Mouse (Mus musculus) WW6 (cell line): Measurements from ENCODE around the gene Hspa14.
A peak's percentile ranks its signal among the peaks of the same experiment; 100 is the strongest.

Experiments
- DNase-seq: peaks from one replicate; pipeline ENCODE4 v3.0.0-alpha.2; 2013; ENCODE audit warnings: low read depth, low spot score

Hspa14 gene

GRCm38 (mm10) chr2:3512552-3513454 is at the start of gene Hspa14, which contains the start of the genes Gm45902 and Cdnf:
Hspa14 (minus strand) TSS chr2:3512814.
Gm45902 (minus strand) TSS chr2:3512790.
Cdnf (plus strand) TSS chr2:3513030.
- peak; percentile 92 for DNase-seq

GRCm38 (mm10) chr2:3546588-3546987 is 34.0 kb upstream of the Hspa14 start:
- DNase-seq = peak; percentile 20

GRCm38 (mm10) chr2:3546055-3546454 is 33.4 kb upstream of the Hspa14 start:
- no peak for DNase-seq

- no peak for DNase-seq
Observed at GRCm38 (mm10) chr2:3541307-3542079, 28.9 kb upstream of the Hspa14 start.

- DNase-seq = no peak
Observed at GRCm38 (mm10) chr2:3526288-3526687, 13.7 kb upstream of the Hspa14 start.

GRCm38 (mm10) chr2:3522558-3522957 is 9.9 kb upstream of the Hspa14 start:
- no peak for DNase-seq

- DNase-seq = no peak
Observed at GRCm38 (mm10) chr2:3512076-3512475, 538 bp downstream of the Hspa14 start.

GRCm38 (mm10) chr2:3500886-3501285 is 11.7 kb downstream of the Hspa14 start:
- DNase-seq = no peak

GRCm38 (mm10) chr2:3499543-3499942 is 13.1 kb downstream of the Hspa14 start:
- no peak for DNase-seq

- DNase-seq = no peak
Observed at GRCm38 (mm10) chr2:3493833-3494409, 18.7 kb downstream of the Hspa14 start.

- no peak for DNase-seq
Observed at GRCm38 (mm10) chr2:3489816-3490215, 22.8 kb downstream of the Hspa14 start.

GRCm38 (mm10) chr2:3480239-3480638 is 32.4 kb downstream of the Hspa14 start:
- no peak for DNase-seq

GRCm38 (mm10) chr2:3475746-3476251 is 36.8 kb downstream of the Hspa14 start:
- no peak for DNase-seq

- DNase-seq = peak; percentile 81
Observed at GRCm38 (mm10) chr2:3474861-3475283, 37.7 kb downstream of the Hspa14 start, which contains the start of gene Suv39h2. Suv39h2 (minus strand) TSS chr2:3475031.

GRCm38 (mm10) chr2:3474361-3474805 is 38.2 kb downstream of the Hspa14 start:
- peak; percentile 34 for DNase-seq

GRCm38 (mm10) chr2:3473891-3474290 is 38.7 kb downstream of the Hspa14 start:
- no peak for DNase-seq

- no peak for DNase-seq
Observed at GRCm38 (mm10) chr2:3456590-3456989, 56.0 kb downstream of the Hspa14 start.

GRCm38 (mm10) chr2:3453096-3453495 is 59.5 kb downstream of the Hspa14 start:
- no peak for DNase-seq

- no peak for DNase-seq
Observed at GRCm38 (mm10) chr2:3449431-3449830, 63.2 kb downstream of the Hspa14 start.

GRCm38 (mm10) chr2:3445984-3446383 is 66.6 kb downstream of the Hspa14 start:
- no peak for DNase-seq

GRCm38 (mm10) chr2:3444206-3444605 is 68.4 kb downstream of the Hspa14 start:
- DNase-seq = no peak
